Mouse (Mus musculus) bone marrow macrophage, adult 2 months (primary cell): ENCODE data around the gene Tbl1xr1. TPM values are rescaled to one million over a fixed set of nuclear protein-coding genes. Genes with fewer than 3 reads are reported as not detected.

ENCODE experiments used
- H3K27ac ChIP-seq: 2 replicates; pipeline ENCODE4 v1.5.1; 2012; ENCODE audit warnings: low read depth, low read length; ENCODE audit not compliant: insufficient read depth
- H3K4me1 ChIP-seq: 2 replicates; pipeline ENCODE4 v1.6.1; 2012; ENCODE audit warnings: low read length; ENCODE audit not compliant: control insufficient read depth, insufficient read depth
- H3K4me3 ChIP-seq: 2 replicates; pipeline ENCODE4 v1.5.1; 2012; ENCODE audit warnings: mild to moderate bottlenecking, low read length, moderate library complexity; ENCODE audit not compliant: insufficient read depth
- CTCF ChIP-seq: IDR thresholded peaks from 2 replicates; pipeline ENCODE4 v1.5.1; 2012; ENCODE audit warnings: low read depth, mild to moderate bottlenecking, low read length, moderate library complexity
- POLR2A ChIP-seq: IDR thresholded peaks from 2 replicates; pipeline ENCODE4 v1.6.1; 2012; ENCODE audit warnings: mild to moderate bottlenecking, low read depth, low read length, borderline replicate concordance
- polyA plus RNA-seq: library from polyadenylated mRNA; stranded (reverse); fragments of >200 nt; gene quantifications from 2 replicates; pipeline ENCODE4 v1.2.4, GENCODE M21; 2012; ENCODE audit not compliant: missing spikeins, insufficient read depth, insufficient read length

Gene Tbl1xr1
- polyA plus RNA-seq, 1 experiment = 55.5 TPM

DNA sequence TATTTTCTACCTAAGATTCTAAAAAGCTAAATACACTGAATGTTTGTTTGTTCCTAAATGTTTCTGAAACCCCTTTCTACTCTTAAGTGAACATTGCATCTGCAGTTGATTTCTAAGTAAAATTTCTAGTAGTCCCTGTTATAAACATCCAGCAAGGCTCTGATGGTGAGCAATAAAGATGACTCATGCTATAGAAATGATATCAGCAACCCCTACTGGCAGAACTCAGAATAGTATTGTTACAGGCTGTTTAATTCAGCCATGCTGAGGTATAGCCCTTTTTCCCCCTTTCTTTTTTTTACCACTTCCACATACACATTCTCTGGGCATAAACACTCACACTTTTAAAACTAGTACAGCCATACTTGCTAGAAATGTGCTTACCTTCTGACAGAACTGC, 114.0 kb downstream of the Tbl1xr1 start:
- H3K27ac ChIP-seq = no peak overlapping the region
- H3K4me1 ChIP-seq = no peaks in the 10 kb centered on the region
- H3K4me3 ChIP-seq = no peak overlapping the region
- TF ChIP-seq CTCF (no peak), POLR2A (no peak)

DNA sequence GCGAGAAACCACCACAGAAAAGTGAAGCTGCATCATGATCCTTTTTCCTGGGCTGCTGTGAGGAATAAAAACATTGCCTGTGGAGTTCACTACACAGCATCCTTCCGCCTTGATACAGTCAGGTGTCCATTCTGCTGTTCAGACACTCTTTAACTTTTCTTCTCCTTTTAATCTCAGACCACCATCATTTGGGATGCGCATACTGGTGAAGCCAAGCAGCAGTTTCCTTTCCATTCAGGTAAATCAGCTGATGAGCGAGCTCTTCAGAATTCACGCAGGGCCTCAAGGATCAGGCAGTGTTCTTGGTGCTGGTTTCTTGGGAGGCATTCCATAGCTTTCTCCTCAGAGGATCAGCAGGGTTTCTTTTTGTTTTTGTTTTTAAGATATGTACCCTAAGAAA, 116.5 kb downstream of the Tbl1xr1 start:
- no peak overlapping the region for H3K27ac ChIP-seq
- H3K4me3 ChIP-seq = no peak overlapping the region
- peaks cover 1% of the 10 kb centered on the region; the same call in 1 of the 2 replicates for H3K4me1 ChIP-seq
- TF ChIP-seq POLR2A (no peak), CTCF (no peak)

DNA sequence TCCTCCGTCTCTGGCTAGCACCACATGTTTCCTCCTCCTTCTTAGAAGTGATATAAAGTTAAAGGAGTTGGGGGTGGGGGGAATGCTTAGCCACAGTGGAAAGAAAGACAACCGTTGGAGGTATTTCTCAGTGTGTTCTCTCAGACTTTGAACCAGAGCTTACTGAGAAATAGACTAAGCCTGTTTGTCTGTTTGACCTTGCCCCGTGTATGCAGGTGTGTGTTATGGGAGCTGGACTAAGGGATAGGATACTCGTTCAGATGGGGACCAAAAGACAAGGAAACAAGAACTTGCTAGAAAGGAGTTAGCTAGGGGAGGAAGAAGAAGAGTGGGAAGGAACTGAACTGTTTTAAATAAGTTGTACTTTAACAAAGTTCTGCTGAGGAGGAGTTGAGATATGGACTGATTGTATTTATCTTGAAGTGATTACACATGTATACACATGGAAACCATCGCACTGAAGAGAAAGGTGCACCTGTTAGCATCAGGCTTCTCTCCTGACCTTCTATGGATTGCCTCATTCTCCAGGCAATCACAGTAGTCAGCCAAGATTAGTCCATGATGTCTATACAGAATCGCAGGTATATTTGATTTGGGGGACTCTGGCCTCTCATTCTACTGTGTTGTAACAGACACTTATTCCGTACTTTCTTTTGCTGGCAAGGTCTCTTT, 117.9 kb downstream of the Tbl1xr1 start:
- Histone ChIP-seq H3K27ac (no peak overlapping the region), H3K4me1 (peaks cover 3% of the 10 kb centered on the region; the same call in 1 of the 2 replicates), H3K4me3 (no peak overlapping the region)
- TF ChIP-seq CTCF (no peak), POLR2A (no peak)

DNA sequence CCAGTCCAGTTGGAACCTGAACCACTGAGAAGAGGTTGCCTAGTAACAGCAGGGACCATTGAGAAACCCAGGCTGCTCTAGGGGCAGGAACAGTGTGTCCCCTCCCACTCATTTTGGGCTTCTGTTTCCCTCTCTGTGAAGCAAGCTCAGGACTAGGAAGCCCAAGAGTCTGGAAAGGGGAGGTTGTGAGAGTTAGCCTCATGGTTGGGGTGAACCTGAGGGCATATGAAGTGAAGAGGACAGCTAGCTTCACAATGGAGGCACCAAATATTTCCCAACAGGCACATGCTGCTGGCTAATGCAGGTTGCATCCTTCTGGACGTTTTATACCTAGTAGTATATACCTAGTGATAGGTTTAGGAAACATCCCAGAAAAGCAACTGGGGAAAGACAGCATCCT, 122.3 kb downstream of the Tbl1xr1 start:
- peaks cover 3% of the 10 kb centered on the region; the same call in 1 of the 2 replicates for H3K4me1 ChIP-seq
- no peak overlapping the region for H3K4me3 ChIP-seq
- H3K27ac ChIP-seq = no peak overlapping the region
- TF ChIP-seq POLR2A = no peak
- no peak for TF ChIP-seq CTCF

DNA sequence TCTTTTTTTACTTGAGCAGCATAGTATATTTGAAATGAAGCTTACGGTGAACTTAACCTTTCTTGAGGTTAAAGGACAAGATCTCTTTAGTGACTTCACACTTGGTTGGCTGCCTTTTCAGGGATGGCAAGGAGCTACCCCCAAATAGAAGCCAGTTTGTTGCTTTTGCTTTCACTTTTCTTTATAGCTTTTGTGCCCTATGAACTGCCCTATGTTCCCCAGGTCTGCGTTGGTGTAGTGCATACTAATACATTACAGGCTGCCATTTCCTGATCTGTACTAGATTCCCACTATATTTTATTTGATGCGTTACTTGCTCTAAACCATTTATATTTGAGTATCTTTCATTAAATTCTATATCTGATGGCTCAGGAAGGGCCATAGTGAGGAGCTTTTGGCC, 127.7 kb downstream of the Tbl1xr1 start:
- H3K4me1 ChIP-seq = peaks cover 5% of the 10 kb centered on the region
- TF ChIP-seq CTCF = no peak
- H3K4me3 ChIP-seq = no peak overlapping the region
- H3K27ac ChIP-seq = no peak overlapping the region

DNA sequence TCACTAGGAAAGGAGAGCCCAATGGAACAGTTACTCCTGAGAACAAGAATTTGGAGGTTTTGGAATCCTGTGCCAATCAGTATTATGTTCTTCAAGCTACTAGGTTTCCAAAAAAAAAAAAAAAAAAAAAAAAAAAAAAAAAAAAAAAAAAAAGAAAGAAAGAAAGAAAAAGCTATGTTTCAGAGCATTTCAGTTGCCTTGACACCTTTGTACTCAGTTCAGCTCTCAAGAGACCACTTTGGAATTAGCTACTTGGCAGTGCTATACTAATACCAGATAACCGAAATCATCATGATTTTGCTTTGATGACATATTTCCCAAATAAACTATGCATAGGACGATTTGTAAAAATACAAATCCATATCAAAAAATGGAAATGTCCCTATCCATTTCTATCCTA, 145.1 kb downstream of the Tbl1xr1 start:
- Histone ChIP-seq H3K4me1 (no peaks in the 10 kb centered on the region), H3K27ac (no peak overlapping the region), H3K4me3 (no peak overlapping the region)
- TF ChIP-seq POLR2A = no peak
- no peak for TF ChIP-seq CTCF

DNA sequence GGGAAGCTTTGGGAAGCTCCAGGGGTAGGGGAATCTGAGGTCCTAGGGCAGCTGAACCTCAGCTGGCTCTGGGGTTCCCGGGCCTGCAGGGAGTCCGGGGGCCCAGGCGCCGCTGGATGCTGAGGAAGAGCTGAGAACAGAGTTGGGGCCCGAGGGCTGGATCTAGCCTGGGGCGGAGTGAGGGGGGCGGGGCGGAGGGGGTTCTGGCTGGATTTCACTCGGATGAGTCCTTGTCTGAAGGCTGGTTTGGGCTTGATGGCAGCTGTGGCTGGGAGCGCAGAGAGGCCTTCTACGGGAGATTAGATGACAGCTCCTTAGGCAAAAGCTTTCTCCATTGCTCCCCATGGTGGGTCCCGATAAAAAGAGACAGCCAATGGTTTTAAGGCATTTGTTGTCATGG, 145.9 kb downstream of the Tbl1xr1 start:
- H3K27ac ChIP-seq = no peak overlapping the region
- TF ChIP-seq CTCF (no peak), POLR2A (no peak)
- H3K4me1 ChIP-seq = no peaks in the 10 kb centered on the region
- no peak overlapping the region for H3K4me3 ChIP-seq

DNA sequence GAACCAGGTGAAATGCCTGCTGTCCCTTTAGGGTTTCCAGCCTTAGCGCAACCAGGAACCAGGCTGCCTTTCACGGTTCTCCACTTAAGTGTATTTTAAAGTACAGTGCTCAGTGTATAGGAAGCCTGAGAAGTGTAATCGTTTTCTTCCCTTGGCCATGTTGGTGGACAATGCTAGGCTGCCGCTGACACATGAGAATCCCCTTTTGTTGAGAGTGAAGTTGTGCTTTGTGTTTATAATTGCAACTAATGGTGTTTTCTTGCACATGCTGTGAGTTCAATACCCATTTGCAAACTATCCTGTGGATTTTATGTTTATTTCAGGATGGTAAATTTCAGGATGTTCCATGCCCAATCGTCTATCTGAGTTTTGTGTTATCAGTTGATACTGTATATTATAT, 146.6 kb downstream of the Tbl1xr1 start:
- Histone ChIP-seq H3K4me3 (no peak overlapping the region), H3K4me1 (no peaks in the 10 kb centered on the region), H3K27ac (no peak overlapping the region)
- no peak for TF ChIP-seq CTCF
- TF ChIP-seq POLR2A = no peak

DNA sequence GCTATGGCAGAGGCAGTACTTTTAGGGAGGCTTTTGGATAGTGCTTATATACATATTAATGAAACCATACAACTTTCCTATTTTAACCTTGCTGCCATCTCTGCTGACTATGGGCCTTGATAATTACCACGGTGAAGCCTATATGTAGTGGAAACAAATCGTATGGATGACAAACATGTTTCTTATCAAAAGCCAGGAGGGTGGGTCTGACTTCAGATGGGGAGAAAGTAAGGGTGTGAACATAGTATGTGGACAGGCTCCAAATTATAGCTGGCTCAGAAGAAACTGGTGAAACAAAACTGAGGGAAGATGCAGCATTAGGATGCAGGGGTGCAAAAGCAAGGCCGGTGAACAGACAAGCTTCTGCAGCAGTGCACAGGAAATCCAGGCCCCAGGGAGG, 151.6 kb downstream of the Tbl1xr1 start:
- Histone ChIP-seq H3K4me3 (no peak overlapping the region), H3K4me1 (no peaks in the 10 kb centered on the region), H3K27ac (no peak overlapping the region)
- TF ChIP-seq POLR2A (no peak), CTCF (no peak)

DNA sequence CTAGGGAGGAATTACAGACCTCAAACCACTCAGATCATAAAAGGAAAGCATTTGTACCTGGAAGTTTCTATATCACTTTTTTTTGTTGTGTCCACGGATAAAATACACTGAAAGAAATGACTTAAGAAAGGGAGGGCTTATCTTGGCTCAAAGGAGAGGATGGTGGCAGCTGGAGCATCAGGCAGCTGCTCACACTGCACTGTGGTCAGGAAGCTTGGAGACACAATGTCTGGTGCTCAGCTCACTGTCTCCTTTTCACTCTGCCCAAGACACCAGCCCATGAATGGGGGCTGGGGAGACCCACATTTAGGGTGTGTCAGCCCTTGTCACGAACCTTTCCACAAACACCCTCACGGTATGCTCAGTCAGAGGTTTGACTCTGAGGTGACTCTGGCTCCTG, 154.2 kb downstream of the Tbl1xr1 start:
- Histone ChIP-seq H3K4me1 (no peaks in the 10 kb centered on the region), H3K4me3 (no peak overlapping the region), H3K27ac (no peak overlapping the region)
- TF ChIP-seq POLR2A (no peak), CTCF (no peak)
